Mouse (Mus musculus): ENCODE results near the gene Suclg2.

DNA sequence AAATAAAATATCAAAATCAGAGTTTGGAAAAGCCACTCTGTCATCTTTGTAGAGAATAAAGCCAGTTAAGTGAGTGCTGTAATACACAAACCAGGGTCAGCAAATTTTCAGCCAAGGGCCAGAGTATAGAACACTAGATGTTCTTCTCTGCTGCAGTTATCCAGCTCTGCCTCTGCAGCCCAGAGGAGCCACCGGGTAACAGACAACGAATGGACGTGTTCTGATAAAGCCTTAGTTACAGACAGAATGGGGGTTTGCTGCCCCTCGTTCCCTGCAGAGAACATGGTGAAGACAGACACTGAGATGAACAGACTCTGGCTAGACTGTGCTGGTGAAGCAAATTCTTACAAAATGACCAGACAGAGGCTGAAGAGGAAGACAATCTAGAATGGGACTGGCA, 42.2 kb downstream of the Suclg2 start:
- TF ChIP-seq HCFC1 (IDR thresholded peaks at IDR 0.05; ENCODE audit: borderline replicate concordance, insufficient read depth, low read length) (no peak), ZC3H11A (IDR thresholded peaks at IDR 0.05; ENCODE audit: borderline replicate concordance, low read depth, low read length) (no peak)

Measured in ES-E14 (cell line).